Mouse (Mus musculus) c-Kit-positive CD71-positive TER-119-negative erythroid progenitor cells, embryonic 14.5 days (primary cell): ENCODE measurements around the gene Pfdn2.

Experiments used
- DNase-seq: peaks from one replicate; pipeline ENCODE4 v3.0.0-alpha.2; 2013; ENCODE audit warnings: low read depth

Pfdn2 gene

GRCm38 (mm10) chr1:171407263-171407662 is 61.8 kb downstream of the Pfdn2 start:
- DNase-seq, result no peak
